Mouse (Mus musculus) left cerebral cortex, postnatal 4 days (tissue): Measurements from ENCODE around the gene Atp6v0b. TPM values are rescaled to one million over a fixed set of nuclear protein-coding genes. Genes with fewer than 3 reads are reported as not detected.
A peak's percentile ranks its signal among the peaks of the same experiment; 100 is the strongest.

ENCODE experiments used
- DNase-seq: peaks from one replicate; pipeline ENCODE4 v3.0.0-alpha.2; 2022
- intact Hi-C: fragments of 180-260 bp; cut with DNase I; formaldehyde crosslinking; loops from one replicate; pipeline ENCODE4 v1.15.1; 2025
- total RNA-seq, 2 experiments: library from RNA; stranded (reverse); gene quantifications; 2 replicates each; pipeline ENCODE4 v1.2.3; 2021

Atp6v0b gene
- total RNA-seq, 2 experiments from 2014 or later: 306 to 331 TPM

DNA sequence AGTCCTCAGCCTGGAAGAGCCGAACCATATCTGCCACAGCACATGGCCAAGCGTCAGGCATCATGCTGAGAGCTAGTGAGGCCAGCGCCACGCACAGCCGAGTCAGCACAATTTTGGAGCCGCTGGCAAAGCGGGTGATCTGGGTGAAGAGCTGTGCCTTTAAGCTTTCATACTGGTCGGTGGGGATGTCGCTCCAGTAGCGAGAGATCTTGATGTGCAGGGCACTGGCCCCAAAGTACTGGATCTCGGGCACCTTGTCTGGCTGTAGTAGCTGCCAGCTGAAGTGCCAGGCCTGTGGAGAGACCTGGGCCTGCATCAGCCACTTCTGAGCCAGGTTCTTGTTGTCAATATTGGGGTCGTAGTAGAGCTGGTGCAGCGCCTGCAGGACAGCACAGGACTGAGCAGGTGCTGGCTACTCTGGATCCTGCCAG is 25.0 kb upstream of the Atp6v0b start:
- no peak for DNase-seq
- intact Hi-C loops: no loop called here

GRCm38 (mm10) chr4:117908834-117909453 is 21.8 kb upstream of the Atp6v0b start:
- DNase-seq: peak; percentile 34
- intact Hi-C loops: no loop called here

DNA sequence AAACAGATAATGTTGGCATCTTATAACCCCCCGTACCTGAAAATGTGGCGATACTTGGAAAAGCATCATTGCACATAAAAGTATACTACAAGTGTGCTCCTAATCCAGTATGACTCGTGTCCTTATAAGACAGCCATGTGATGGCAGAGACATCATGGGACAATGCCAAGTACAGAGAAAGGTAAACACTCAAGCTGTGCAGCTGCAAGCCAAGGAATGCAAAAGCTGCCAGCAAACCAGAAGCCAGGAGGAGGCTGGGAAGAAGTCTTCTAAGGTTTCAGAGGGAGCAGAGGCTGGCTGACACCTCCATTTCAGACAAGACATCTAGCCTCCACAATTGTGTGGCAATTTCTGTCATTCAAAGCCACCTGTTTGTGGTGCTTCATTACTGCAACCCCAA is 19.1 kb upstream of the Atp6v0b start:
- DNase-seq: no peak
- intact Hi-C loops: no loop called here

DNA sequence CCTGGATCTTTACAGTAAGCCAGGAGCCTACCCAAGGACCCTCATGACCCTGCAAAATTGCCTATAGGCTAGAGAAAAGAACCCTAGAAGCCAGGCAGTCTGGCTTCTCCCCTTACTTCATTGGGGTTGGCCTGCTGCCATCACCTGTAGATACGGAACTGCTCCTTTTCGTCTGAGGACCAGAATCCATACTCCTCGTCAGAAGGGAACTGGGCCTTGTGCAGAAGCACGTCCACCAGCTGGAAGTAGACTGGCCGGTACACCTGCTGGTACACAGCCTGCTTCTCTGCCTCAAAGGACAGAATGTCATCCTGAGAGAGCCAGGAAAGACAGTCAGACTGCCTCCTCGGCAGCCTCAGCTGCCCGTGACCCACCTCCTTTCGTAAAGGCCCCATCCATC is 17.6 kb upstream of the Atp6v0b start:
- intact Hi-C loops: no loop called here
- DNase-seq: no peak

- no peak for DNase-seq
These were observed 17.0 kb upstream of the Atp6v0b start for GRCm38 (mm10) chr4:117904094-117904493.

GRCm38 (mm10) chr4:117898111-117898510 is 11.0 kb upstream of the Atp6v0b start:
- intact Hi-C loops: no loop called here
- no peak for DNase-seq

More at GRCm38 (mm10) chr4:117904094-117904493, 17.0 kb upstream of the Atp6v0b start:
- intact Hi-C loops: no loop called here

- peak; percentile 63 for DNase-seq
- intact Hi-C loops: no loop called here
These were observed 8.9 kb upstream of the Atp6v0b start for GRCm38 (mm10) chr4:117896031-117896430.

DNA sequence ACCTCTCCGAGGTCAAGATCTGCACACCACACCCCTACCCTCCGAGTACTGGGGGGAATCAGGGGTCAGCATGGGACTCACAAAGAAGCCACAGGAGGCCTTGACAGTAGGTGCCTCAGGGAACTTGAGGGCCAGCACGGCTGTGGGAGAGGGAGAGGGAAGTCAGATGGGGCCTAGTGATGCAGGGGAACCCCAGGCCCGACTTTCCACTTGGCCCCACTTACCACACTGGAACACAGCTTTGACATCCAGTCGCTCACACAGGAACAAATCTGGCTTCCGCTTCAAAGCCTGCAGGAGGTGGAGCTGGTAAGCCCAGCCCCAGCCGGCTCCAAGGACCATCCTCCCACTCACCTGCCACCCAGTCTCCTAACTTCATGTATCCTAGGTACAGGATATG is 8.2 kb upstream of the Atp6v0b start:
- no peak for DNase-seq
- intact Hi-C loops: no loop called here

DNA sequence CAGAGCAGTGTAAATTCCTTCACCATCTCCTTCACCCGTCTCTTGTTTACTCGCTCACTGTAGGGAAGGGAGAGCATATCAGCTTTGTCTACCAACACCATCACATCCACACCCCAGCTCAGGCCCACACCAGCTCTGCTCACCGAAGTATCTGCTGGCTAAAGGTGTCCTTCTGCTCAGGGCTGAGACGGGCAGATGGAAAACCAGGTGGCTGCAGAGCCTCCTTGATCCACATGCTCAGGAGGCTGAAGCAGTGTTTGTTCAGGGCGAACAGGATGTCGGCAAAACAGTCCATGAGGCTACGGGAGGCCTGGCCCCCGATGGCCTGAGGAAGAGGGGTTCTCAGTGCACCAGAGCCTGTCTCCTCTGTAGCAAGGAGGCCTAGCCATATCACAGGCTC is 7.5 kb upstream of the Atp6v0b start:
- intact Hi-C loops: no loop called here

DNA sequence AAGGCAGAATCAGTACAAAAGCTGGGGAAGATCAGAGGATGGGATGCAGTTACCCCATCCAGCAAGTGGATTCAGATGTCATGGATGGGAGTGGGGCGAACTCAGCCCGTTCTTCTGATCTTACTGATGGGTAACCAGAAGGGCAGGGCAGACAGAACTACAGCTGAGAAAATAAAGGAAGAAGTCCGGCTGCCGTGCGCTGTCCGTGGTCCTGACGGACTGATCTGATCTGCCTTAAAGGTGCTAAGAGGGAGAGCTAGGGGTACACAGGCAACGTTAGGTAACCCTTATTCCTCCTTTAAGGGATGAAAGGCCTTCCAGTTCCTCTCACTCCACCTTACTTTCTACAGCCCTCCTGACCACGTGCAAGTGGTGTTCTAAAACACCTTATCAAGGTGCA is 6.2 kb upstream of the Atp6v0b start:
- no peak for DNase-seq

More for the DNA sequence above, 7.5 kb upstream of the Atp6v0b start:
- DNase-seq: no peak

DNA sequence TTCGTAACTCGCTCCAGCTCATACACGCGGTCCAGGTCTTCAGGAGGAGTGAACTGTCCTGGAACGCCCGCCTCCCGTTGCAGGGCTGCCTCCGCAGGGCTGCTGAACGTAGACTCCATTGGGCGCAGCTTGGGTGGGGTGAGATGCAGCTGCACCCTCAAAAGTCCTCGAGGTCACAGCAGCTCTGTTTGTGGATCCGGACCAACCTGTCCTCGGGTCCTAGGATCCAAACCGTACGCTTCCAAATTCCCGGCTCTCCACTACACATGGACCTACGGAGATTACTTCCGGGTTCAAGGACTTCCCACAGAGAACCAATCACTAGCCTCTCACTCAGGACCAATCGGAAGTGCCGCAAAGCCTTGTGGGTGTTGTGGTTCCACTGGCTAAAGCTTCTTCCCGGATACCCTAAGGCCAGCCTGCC is 4.6 kb upstream of the Atp6v0b start, which contains the start of gene Dph2:
TSS of gene Dph2 (minus strand) at position 295 of the 424 bp plus-strand sequence.
- intact Hi-C loops: no loop called here
- peak; percentile 81 for DNase-seq

More for the DNA sequence above, 6.2 kb upstream of the Atp6v0b start:
- intact Hi-C loops: no loop called here

DNA sequence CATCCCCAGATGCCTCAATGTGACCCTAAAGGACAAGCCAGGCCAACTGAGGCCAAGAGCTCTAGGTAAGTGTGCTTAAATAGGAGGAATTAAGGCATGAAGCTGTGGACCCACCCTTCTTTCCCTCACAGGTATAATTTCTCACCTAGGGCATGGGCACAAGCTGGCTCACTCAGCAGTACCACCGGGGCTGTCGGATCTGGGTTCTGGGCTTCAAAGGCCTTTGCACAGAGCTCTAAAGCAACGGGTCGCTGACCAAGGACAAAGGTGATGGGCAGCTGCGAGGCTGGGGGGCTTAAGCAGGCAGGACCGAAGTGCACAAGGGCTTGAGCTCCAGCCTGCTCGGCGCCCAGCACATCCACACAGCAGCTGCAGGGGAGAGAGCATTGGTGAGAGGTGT is 3.6 kb upstream of the Atp6v0b start:
- intact Hi-C loops: no loop called here
- DNase-seq: no peak

DNA sequence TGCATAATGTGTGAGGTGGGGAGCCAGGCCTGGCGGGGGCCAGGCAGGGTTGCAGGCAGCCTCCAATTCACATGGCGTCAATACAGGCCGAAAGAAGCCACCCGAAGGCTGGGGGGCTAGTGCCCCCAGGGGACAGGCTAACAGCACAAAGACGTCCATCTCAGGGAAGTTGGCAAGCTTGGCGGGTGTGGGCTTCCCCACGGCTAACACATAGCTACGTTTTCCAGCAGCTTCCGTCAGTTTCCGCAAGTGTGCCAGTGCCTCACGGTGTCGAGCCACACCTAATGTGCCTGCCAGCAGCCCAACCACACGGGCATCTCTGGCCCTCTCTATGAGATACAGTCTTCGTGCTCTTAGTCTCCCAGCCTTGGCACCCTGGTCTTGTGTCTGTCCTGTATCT is 2.9 kb upstream of the Atp6v0b start:
- DNase-seq: no peak
- intact Hi-C loops: no loop called here

DNA sequence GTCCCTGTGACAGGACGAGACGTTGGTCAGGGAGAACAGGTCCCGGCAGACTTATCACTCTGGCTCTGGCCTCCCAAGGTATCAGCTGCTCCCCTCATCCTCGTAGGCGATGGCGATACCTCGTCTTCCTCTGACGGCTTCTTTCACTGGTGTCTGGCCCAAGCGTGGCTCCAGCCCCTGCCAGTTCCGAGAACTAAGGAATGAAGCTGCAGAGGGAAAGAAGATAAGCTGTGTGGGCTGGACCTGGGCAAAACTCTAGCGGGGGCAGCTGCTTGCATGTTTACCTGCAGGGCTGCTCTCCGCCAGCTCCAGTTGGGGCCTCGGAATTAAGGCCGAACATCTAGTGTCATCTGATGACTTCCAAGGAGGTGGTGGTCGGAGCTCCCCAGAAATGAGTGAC is 2.3 kb upstream of the Atp6v0b start:
- DNase-seq: no peak
- intact Hi-C loops: no loop called here

GRCm38 (mm10) chr4:117887920-117888319 is 787 bp upstream of the Atp6v0b start:
- no peak for DNase-seq
- intact Hi-C loops: no loop called here

- intact Hi-C loops: no loop called here
- DNase-seq: no peak
These were observed 489 bp downstream of the Atp6v0b start for GRCm38 (mm10) chr4:117886644-117887043.

DNA sequence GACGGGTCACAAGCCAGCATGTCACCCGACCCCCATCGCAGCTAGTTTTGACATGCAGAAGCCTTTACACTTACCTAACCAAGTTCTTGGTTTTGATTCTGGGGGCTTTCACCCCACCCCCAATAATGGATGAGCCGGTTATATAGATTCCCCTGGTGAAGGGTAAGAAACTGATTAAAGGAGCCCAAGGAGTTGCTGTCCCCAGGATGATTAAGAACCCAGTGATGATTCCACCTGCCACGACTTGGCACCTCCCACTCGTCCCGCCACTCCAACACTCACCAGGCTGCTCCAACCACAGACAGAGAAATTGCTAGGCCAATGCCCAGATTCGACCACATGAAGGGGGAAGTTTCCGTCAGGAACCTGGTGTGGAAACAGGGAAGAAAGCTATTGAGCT is 1.1 kb downstream of the Atp6v0b start:
- intact Hi-C loops: no loop called here

GRCm38 (mm10) chr4:117885093-117885492 is 2.0 kb downstream of the Atp6v0b start:
- DNase-seq: no peak
- intact Hi-C loops: no loop called here

More for the DNA sequence above, 1.1 kb downstream of the Atp6v0b start:
- no peak for DNase-seq

GRCm38 (mm10) chr4:117884146-117884545 is 3.0 kb downstream of the Atp6v0b start:
- no peak for DNase-seq
- intact Hi-C loops: no loop called here

DNA sequence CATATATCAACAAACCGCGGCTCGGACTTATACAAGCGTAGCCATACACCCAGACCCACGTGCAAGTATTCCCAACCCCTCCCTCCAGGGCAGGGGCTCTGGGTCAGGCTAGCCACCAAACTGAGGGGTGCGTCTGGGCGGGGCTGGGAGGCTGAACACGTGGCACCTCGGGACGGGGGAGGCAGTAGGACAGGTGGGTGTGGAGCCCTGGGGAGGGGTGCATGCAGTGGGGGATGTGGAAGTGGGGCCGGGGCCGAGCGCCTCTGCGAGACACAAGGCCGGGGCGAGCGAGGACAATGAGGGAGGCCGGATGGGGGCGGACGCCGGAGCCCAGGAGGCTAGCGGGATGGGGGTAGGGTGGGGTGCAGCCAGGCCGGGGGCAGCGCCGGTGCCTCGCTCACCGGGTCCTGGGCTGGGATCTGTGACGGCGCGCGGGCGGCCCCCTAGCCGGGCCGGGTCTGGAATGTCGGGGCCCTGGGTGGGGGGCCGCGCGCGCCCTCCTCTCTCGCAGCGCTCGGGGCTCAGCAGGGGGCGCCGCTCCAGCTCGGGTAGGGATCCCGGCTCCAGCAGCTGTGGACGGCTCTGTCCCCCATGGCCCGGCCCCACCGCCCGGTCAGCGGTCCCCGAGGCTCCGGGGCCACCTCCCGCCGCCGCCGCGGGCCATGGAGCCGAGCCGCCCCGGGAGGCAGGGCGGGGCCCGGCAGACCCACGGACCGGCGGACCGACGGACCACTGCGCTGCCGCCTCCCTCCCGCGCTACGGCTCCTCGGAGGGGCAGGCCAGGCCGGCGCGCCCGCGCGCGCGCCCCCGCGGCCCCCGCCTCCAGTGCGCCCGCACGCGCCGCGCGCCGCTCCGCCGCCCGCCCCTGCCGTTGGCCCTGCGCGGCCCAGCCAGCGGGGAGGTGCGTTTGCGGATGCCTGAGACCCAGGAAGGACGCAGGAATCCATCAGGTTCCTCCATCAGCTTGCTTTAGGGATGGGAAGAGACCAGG is 4.1 kb downstream of the Atp6v0b start, which contains the start of gene B4galt2:
TSS of gene B4galt2 (minus strand) at position 787 of the 991 bp plus-strand sequence.
- intact Hi-C loops: no loop called here
- peak; percentile 64 for DNase-seq

DNA sequence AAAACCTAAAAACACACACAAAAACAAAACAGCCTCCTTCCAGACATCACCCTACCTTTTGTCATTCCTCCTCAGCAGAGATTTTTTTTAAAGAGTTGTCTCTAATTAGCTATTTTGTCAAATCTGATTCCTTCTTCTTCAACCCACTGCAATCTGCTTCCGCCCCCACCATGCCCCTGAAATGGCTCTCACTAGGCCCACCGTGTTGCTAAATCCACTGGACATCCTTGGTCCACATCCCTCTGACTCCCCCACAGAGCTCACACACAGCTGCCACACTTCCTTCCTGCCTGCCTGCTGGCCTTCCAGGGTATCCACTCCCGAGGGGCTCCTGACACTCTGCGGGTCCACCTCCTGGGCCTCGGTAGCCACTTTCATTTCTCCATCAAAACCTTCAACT is 8.4 kb downstream of the Atp6v0b start:
- DNase-seq: no peak
- intact Hi-C loops: no loop called here

DNA sequence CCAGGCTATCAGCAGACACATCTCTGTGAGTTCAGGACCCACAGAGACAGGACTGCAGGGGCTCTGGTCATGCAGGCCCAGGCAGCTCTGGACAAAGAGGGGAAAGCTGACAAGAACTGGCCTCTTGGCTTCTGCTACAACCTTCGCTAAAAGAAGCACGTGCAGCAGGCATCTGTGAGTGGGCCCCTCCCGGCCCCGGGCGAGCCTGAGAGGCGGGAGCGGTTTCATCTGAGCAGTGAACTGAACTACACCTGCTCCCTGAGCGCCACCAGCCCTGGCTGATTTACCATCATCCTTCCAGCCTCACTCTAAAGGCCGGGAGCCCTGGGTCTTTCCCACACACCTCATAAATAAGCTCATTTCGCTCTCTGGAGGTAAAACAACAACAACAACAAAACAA is 8.8 kb downstream of the Atp6v0b start:
- DNase-seq: no peak
- intact Hi-C loops: no loop called here
